Mouse (Mus musculus): ENCODE data around the gene Adam12. TPM values are rescaled to one million over a fixed set of nuclear protein-coding genes. Genes with fewer than 3 reads are reported as not detected.
A peak's percentile ranks its signal among the peaks of the same experiment; 100 is the strongest.

Gene Adam12
- polyA plus RNA-seq, 1 experiment from 2014 or later: 2.8 TPM

GRCm38 (mm10) chr7:134093871-134094270 is 138.1 kb downstream of the Adam12 start:
- Histone ChIP-seq H3K9me3 (replicated peaks; ENCODE audit: low read length) (no peaks in the 10 kb centered on the region), H3K4me2 (ENCODE audit: low read length) (no peak overlapping the region), H3K36me3 (ENCODE audit: insufficient read depth, low read length) (no peaks in the 10 kb centered on the region), H3K4me1 (replicated peaks; ENCODE audit: insufficient read depth, low read length) (no peaks in the 10 kb centered on the region), H3K27me3 (ENCODE audit: insufficient read depth, low read length) (no peaks in the 10 kb centered on the region), H3K27ac (no peak overlapping the region), H3K4me3 (replicated peaks; ENCODE audit: low read depth, low read length) (no peak overlapping the region), H3K9ac (ENCODE audit: low read depth, low read length) (no peak overlapping the region)
- DNase-seq (ENCODE audit: low spot score) (peak; percentile 12), ATAC-seq (replicated peaks; ENCODE audit: low FRiP score, low read depth) (no peak)
- no peak for TF ChIP-seq CTCF (IDR thresholded peaks at IDR 0.05; ENCODE audit: low read depth)
- 37% methylated on average over 2 of the region's 2 CpGs for WGBS

- DNase-seq (ENCODE audit: low spot score): no peak
- Histone ChIP-seq H3K9ac (ENCODE audit: low read depth, low read length) (no peak overlapping the region), H3K4me1 (replicated peaks; ENCODE audit: insufficient read depth, low read length) (no peaks in the 10 kb centered on the region), H3K4me3 (replicated peaks; ENCODE audit: low read depth, low read length) (no peak overlapping the region), H3K36me3 (ENCODE audit: insufficient read depth, low read length) (no peaks in the 10 kb centered on the region), H3K4me2 (ENCODE audit: low read length) (no peak overlapping the region), H3K27me3 (ENCODE audit: insufficient read depth, low read length) (no peaks in the 10 kb centered on the region), H3K9me3 (replicated peaks; ENCODE audit: low read length) (no peaks in the 10 kb centered on the region), H3K27ac (no peak overlapping the region)
- no peak for ATAC-seq (replicated peaks; ENCODE audit: low FRiP score, low read depth)
- no peak for TF ChIP-seq CTCF (IDR thresholded peaks at IDR 0.05; ENCODE audit: low read depth)
- 69% methylated on average over 3 of the region's 3 CpGs for WGBS
Measured at GRCm38 (mm10) chr7:134090764-134091163, 141.2 kb downstream of the Adam12 start.

- TF ChIP-seq CTCF (IDR thresholded peaks at IDR 0.05; ENCODE audit: low read depth): no peak
- Histone ChIP-seq H3K4me1 (replicated peaks; ENCODE audit: insufficient read depth, low read length) (no peaks in the 10 kb centered on the region), H3K27me3 (ENCODE audit: insufficient read depth, low read length) (no peaks in the 10 kb centered on the region), H3K27ac (no peak overlapping the region), H3K4me2 (ENCODE audit: low read length) (no peak overlapping the region), H3K4me3 (replicated peaks; ENCODE audit: low read depth, low read length) (no peak overlapping the region), H3K36me3 (ENCODE audit: insufficient read depth, low read length) (no peaks in the 10 kb centered on the region), H3K9ac (ENCODE audit: low read depth, low read length) (no peak overlapping the region), H3K9me3 (replicated peaks; ENCODE audit: low read length) (no peaks in the 10 kb centered on the region)
- no peak for ATAC-seq (replicated peaks; ENCODE audit: low FRiP score, low read depth)
- DNase-seq (ENCODE audit: low spot score): no peak
- WGBS: 88% methylated on average over 9 of the region's 9 CpGs
Measured at GRCm38 (mm10) chr7:134090256-134090655, 141.7 kb downstream of the Adam12 start.

- no peak for DNase-seq (ENCODE audit: low spot score)
Measured at GRCm38 (mm10) chr7:134088548-134089347, 143.2 kb downstream of the Adam12 start.

GRCm38 (mm10) chr7:134085396-134085795 is 146.6 kb downstream of the Adam12 start:
- no peaks in the 10 kb centered on the region for H3K4me1 ChIP-seq (replicated peaks; ENCODE audit: insufficient read depth, low read length)
- no peaks in the 10 kb centered on the region for H3K9me3 ChIP-seq (replicated peaks; ENCODE audit: low read length)
- no peaks in the 10 kb centered on the region for H3K36me3 ChIP-seq (ENCODE audit: insufficient read depth, low read length)
- TF ChIP-seq CTCF (IDR thresholded peaks at IDR 0.05; ENCODE audit: low read depth): no peak
- H3K27me3 ChIP-seq (ENCODE audit: insufficient read depth, low read length): no peaks in the 10 kb centered on the region
- H3K4me2 ChIP-seq (ENCODE audit: low read length): no peak overlapping the region
- H3K9ac ChIP-seq (ENCODE audit: low read depth, low read length): no peak overlapping the region
- no peak overlapping the region for H3K4me3 ChIP-seq (replicated peaks; ENCODE audit: low read depth, low read length)
- H3K27ac ChIP-seq: no peak overlapping the region
- no peak for DNase-seq (ENCODE audit: low spot score)
- no peak for ATAC-seq (replicated peaks; ENCODE audit: low FRiP score, low read depth)
- WGBS: 70% methylated on average over 2 of the region's 2 CpGs

More at GRCm38 (mm10) chr7:134088548-134089347, 143.2 kb downstream of the Adam12 start:
- H3K27me3 ChIP-seq (ENCODE audit: insufficient read depth, low read length): no peaks in the 10 kb centered on the region
- no peak for ATAC-seq (replicated peaks; ENCODE audit: low FRiP score, low read depth)
- 71% methylated on average over 14 of the region's 14 CpGs for WGBS
- no peaks in the 10 kb centered on the region for H3K9me3 ChIP-seq (replicated peaks; ENCODE audit: low read length)
- no peak overlapping the region for H3K4me2 ChIP-seq (ENCODE audit: low read length)
- H3K27ac ChIP-seq: no peak overlapping the region
- no peak overlapping the region for H3K9ac ChIP-seq (ENCODE audit: low read depth, low read length)
- no peaks in the 10 kb centered on the region for H3K36me3 ChIP-seq (ENCODE audit: insufficient read depth, low read length)
- H3K4me3 ChIP-seq (replicated peaks; ENCODE audit: low read depth, low read length): no peak overlapping the region
- H3K4me1 ChIP-seq (replicated peaks; ENCODE audit: insufficient read depth, low read length): no peaks in the 10 kb centered on the region
- no peak for TF ChIP-seq CTCF (IDR thresholded peaks at IDR 0.05; ENCODE audit: low read depth)

GRCm38 (mm10) chr7:134084926-134085325 is 147.0 kb downstream of the Adam12 start:
- H3K9me3 ChIP-seq (replicated peaks; ENCODE audit: low read length): no peaks in the 10 kb centered on the region
- ATAC-seq (replicated peaks; ENCODE audit: low FRiP score, low read depth) (no peak), DNase-seq (ENCODE audit: low spot score) (no peak)
- H3K4me1 ChIP-seq (replicated peaks; ENCODE audit: insufficient read depth, low read length): no peaks in the 10 kb centered on the region
- H3K36me3 ChIP-seq (ENCODE audit: insufficient read depth, low read length): no peaks in the 10 kb centered on the region
- no peak for TF ChIP-seq CTCF (IDR thresholded peaks at IDR 0.05; ENCODE audit: low read depth)
- no peak overlapping the region for H3K27ac ChIP-seq
- no peak overlapping the region for H3K9ac ChIP-seq (ENCODE audit: low read depth, low read length)
- H3K27me3 ChIP-seq (ENCODE audit: insufficient read depth, low read length): no peaks in the 10 kb centered on the region
- no peak overlapping the region for H3K4me2 ChIP-seq (ENCODE audit: low read length)
- no peak overlapping the region for H3K4me3 ChIP-seq (replicated peaks; ENCODE audit: low read depth, low read length)

All from kidney, postnatal 0 days (tissue).